Mouse (Mus musculus): ENCODE results near the gene Trpd52l3.

Gene Trpd52l3

GRCm38 (mm10) chr19:30029894-30030635 is 26.5 kb downstream of the Trpd52l3 start, which contains the start of gene Uhrf2:
Gene Uhrf2 (plus strand): TSS chr19:30030513.
- DNase-seq (ENCODE audit: low spot score in 2 of 2), result peak; percentile 92 to 94

- DNase-seq (ENCODE audit: low spot score in 2 of 2), result no peak
These were observed 27.3 kb downstream of the Trpd52l3 start for GRCm38 (mm10) chr19:30030636-30031467.

- DNase-seq (ENCODE audit: low spot score in 2 of 2), result no peak
These were observed 27.9 kb downstream of the Trpd52l3 start for GRCm38 (mm10) chr19:30031468-30031931.

GRCm38 (mm10) chr19:30032206-30032605 is 28.6 kb downstream of the Trpd52l3 start:
- no peak for DNase-seq (ENCODE audit: low spot score in 2 of 2)

GRCm38 (mm10) chr19:30035361-30035760 is 31.8 kb downstream of the Trpd52l3 start:
- no peak for DNase-seq (ENCODE audit: low spot score in 2 of 2)

GRCm38 (mm10) chr19:30043691-30044090 is 40.1 kb downstream of the Trpd52l3 start:
- no peak for DNase-seq (ENCODE audit: low spot score in 2 of 2)

- DNase-seq (ENCODE audit: low spot score in 2 of 2), result no peak
These were observed 41.0 kb downstream of the Trpd52l3 start for GRCm38 (mm10) chr19:30044630-30045029.

GRCm38 (mm10) chr19:30045857-30046256 is 42.3 kb downstream of the Trpd52l3 start:
- DNase-seq (ENCODE audit: low spot score in 2 of 2), result no peak

GRCm38 (mm10) chr19:30050584-30050983 is 47.0 kb downstream of the Trpd52l3 start:
- DNase-seq (ENCODE audit: low spot score in 2 of 2), result no peak

- no peak for DNase-seq (ENCODE audit: low spot score in 2 of 2)
These were observed 47.9 kb downstream of the Trpd52l3 start for GRCm38 (mm10) chr19:30051479-30051878.

- DNase-seq (ENCODE audit: low spot score in 2 of 2), result no peak
These were observed 50.6 kb downstream of the Trpd52l3 start for GRCm38 (mm10) chr19:30054218-30054617.
